Mouse (Mus musculus): ENCODE data around the gene 1700003F12Rik. TPM values are rescaled to one million over a fixed set of nuclear protein-coding genes. Genes with fewer than 3 reads are reported as not detected.

The 1700003F12Rik gene
- polyA plus RNA-seq, 1 experiment from 2014 or later, result 0.50 TPM

DNA sequence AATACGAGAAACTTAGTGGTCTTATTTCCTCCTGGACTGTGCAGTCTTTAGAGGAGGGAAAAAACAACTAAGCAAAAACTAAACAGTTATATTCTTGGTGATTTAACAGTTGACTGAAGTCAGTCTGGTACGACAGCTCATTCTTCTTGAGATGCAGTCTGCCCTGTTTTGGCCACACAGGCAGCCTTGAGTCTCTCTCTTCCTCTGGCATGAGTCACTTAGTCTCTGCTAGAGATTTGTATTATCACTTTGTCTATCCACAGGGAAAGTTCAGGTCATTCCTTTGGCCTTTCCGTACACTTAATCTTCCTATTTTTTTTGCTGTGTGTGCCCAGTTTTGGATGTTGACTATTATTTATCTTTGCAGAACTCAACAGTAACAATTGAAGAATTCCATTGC is 36.7 kb upstream of the 1700003F12Rik start:
- H3K4me2 ChIP-seq (ENCODE audit: low read length), result no peak overlapping the region
- H3K4me3 ChIP-seq (ENCODE audit: control insufficient read depth in 1 of 2, insufficient read depth in 1 of 2, low read depth in 1 of 2, low read length in 2 of 2), result no peak overlapping the region
- no peak overlapping the region for H3K9ac ChIP-seq (ENCODE audit: low read length)
- ATAC-seq (ENCODE audit: insufficient number of reproducible peaks, insufficient read depth, low FRiP score, low read depth), result no peak
- H3K36me3 ChIP-seq (ENCODE audit: control insufficient read depth, insufficient read depth, low read length), result peaks cover 72% of the 10 kb centered on the region
- H3K9me3 ChIP-seq (ENCODE audit: control insufficient read depth, low read length), result no peaks in the 10 kb centered on the region
- peaks cover 0 to 4% of the 10 kb centered on the region in 2 experiments; a peak in 2 of 4 replicates for H3K4me1 ChIP-seq (ENCODE audit: control insufficient read depth in 2 of 2, insufficient read depth in 2 of 2, low read length in 2 of 2)
- no peaks in the 10 kb centered on the region for H3K27me3 ChIP-seq (ENCODE audit: control insufficient read depth, insufficient read depth, low read length)
- 82% methylated on average over 3 of the region's 3 CpGs for WGBS
- H3K27ac ChIP-seq (replicated peaks in 1 of 2; ENCODE audit: control insufficient read depth in 1 of 2, insufficient read depth in 1 of 2, low read depth in 2 of 2, low read length in 2 of 2), result no peak overlapping the region

DNA sequence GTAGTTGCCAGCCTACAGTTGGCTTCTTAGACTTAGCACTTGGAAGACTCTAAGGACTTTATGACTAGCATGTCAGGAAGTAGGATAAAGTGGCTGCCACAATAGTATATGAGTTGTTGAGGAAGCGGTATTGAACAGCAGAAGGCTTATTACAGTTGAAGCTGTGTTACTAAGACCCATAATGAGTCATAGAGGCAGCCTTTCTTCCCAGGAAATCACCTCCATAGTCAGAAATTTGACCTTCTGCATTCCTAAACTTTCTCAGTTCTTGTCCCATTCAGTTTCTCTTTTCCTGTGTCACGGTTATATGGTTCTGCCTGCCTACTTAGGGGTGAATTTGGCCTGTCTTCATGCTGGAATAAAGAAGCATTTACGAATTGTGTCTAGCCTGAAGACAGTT is 29.9 kb upstream of the 1700003F12Rik start:
- H3K4me3 ChIP-seq (ENCODE audit: control insufficient read depth in 1 of 2, insufficient read depth in 1 of 2, low read depth in 1 of 2, low read length in 2 of 2), result no peak overlapping the region
- no peaks in the 10 kb centered on the region for H3K27me3 ChIP-seq (ENCODE audit: control insufficient read depth, insufficient read depth, low read length)
- H3K4me1 ChIP-seq (ENCODE audit: control insufficient read depth in 2 of 2, insufficient read depth in 2 of 2, low read length in 2 of 2), result no peaks in the 10 kb centered on the region
- no peak for ATAC-seq (ENCODE audit: insufficient number of reproducible peaks, insufficient read depth, low FRiP score, low read depth)
- no peak overlapping the region for H3K9ac ChIP-seq (ENCODE audit: low read length)
- H3K9me3 ChIP-seq (ENCODE audit: control insufficient read depth, low read length), result no peaks in the 10 kb centered on the region
- H3K4me2 ChIP-seq (ENCODE audit: low read length), result no peak overlapping the region
- WGBS, result 87% methylated on average over 3 of the region's 3 CpGs
- H3K36me3 ChIP-seq (ENCODE audit: control insufficient read depth, insufficient read depth, low read length), result peaks cover 69% of the 10 kb centered on the region
- no peak overlapping the region for H3K27ac ChIP-seq (replicated peaks in 1 of 2; ENCODE audit: control insufficient read depth in 1 of 2, insufficient read depth in 1 of 2, low read depth in 2 of 2, low read length in 2 of 2)

DNA sequence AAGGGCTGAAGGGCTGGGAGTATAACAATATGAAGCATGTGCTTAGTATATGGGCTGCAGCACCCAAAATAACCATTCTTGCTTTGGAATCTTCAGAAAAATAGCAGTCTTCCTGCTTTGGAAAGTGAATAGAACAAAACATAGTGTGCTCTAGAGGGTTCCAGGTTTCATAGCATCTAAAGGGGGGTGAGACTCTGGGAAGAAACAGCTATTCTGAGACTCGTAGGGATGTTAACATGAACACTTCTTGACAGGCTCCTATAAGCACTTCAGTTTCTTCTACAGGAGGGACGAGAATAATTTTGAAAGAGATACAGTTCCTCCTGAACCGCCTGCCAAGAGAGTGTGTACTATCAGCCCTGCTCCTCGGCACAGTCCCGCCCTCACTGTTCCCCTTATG is 29.5 kb upstream of the 1700003F12Rik start:
- WGBS, result 69% methylated on average over 5 of the region's 5 CpGs
- no peak for ATAC-seq (ENCODE audit: insufficient number of reproducible peaks, insufficient read depth, low FRiP score, low read depth)

DNA sequence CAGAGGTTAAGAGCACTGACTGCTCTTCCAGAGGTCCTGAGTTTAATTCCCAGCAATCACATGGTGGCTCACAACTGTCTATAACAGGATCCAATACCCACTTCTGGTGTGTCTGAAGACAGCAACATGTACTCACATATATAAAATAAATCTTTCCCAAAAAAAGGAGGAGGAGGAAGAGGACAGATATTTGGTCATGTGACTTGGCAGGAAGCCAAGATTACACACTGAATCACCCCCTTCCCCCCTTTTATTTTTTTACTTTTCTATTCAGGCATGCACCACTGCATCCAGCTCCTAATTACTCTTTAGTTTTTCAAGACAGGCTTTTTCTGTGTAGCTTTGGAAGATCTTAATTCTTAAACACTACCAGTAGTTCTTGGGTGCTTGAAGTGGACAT is 25.4 kb upstream of the 1700003F12Rik start:
- no peak for ATAC-seq (ENCODE audit: insufficient number of reproducible peaks, insufficient read depth, low FRiP score, low read depth)
- no peak overlapping the region for H3K4me3 ChIP-seq (ENCODE audit: control insufficient read depth in 1 of 2, insufficient read depth in 1 of 2, low read depth in 1 of 2, low read length in 2 of 2)
- H3K9ac ChIP-seq (ENCODE audit: low read length), result no peak overlapping the region
- H3K4me2 ChIP-seq (ENCODE audit: low read length), result no peak overlapping the region
- H3K27ac ChIP-seq (replicated peaks in 1 of 2; ENCODE audit: control insufficient read depth in 1 of 2, insufficient read depth in 1 of 2, low read depth in 2 of 2, low read length in 2 of 2), result no peak overlapping the region
- no peaks in the 10 kb centered on the region for H3K9me3 ChIP-seq (ENCODE audit: control insufficient read depth, low read length)
- H3K36me3 ChIP-seq (ENCODE audit: control insufficient read depth, insufficient read depth, low read length), result peaks cover 82% of the 10 kb centered on the region
- H3K27me3 ChIP-seq (ENCODE audit: control insufficient read depth, insufficient read depth, low read length), result no peaks in the 10 kb centered on the region
- no peaks in the 10 kb centered on the region for H3K4me1 ChIP-seq (ENCODE audit: control insufficient read depth in 2 of 2, insufficient read depth in 2 of 2, low read length in 2 of 2)

More for the DNA sequence above, 29.5 kb upstream of the 1700003F12Rik start:
- Histone ChIP-seq H3K27me3 (ENCODE audit: control insufficient read depth, insufficient read depth, low read length) (no peaks in the 10 kb centered on the region), H3K4me1 (ENCODE audit: control insufficient read depth in 2 of 2, insufficient read depth in 2 of 2, low read length in 2 of 2) (no peaks in the 10 kb centered on the region), H3K9ac (ENCODE audit: low read length) (no peak overlapping the region), H3K4me2 (ENCODE audit: low read length) (no peak overlapping the region), H3K36me3 (ENCODE audit: control insufficient read depth, insufficient read depth, low read length) (peaks cover 69% of the 10 kb centered on the region), H3K9me3 (ENCODE audit: control insufficient read depth, low read length) (no peaks in the 10 kb centered on the region), H3K27ac (replicated peaks in 1 of 2; ENCODE audit: control insufficient read depth in 1 of 2, insufficient read depth in 1 of 2, low read depth in 2 of 2, low read length in 2 of 2) (no peak overlapping the region), H3K4me3 (ENCODE audit: control insufficient read depth in 1 of 2, insufficient read depth in 1 of 2, low read depth in 1 of 2, low read length in 2 of 2) (no peak overlapping the region)

DNA sequence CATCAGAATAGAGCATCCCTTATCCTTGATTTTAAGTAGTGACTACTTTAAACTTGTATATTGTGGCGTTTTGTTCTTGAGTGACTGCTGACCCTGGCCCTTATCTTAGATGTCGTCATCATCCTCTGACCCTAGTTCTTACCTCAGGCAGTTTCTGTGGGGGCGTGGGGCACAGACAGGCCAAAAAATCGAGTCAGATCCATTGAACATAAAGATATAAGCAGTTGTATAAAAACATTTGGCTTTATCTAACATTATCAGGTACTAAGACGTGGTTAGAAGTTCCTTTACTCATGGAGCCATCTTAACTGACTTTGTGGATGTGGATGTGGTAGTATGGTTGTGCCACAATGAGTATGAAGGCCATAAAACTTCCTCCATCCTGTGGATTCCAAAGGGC is 24.6 kb upstream of the 1700003F12Rik start:
- no peak for ATAC-seq (ENCODE audit: insufficient number of reproducible peaks, insufficient read depth, low FRiP score, low read depth)
- no peak overlapping the region for H3K4me2 ChIP-seq (ENCODE audit: low read length)
- WGBS, result 78% methylated on average over 5 of the region's 5 CpGs
- peaks cover 79% of the 10 kb centered on the region for H3K36me3 ChIP-seq (ENCODE audit: control insufficient read depth, insufficient read depth, low read length)
- H3K27ac ChIP-seq (replicated peaks in 1 of 2; ENCODE audit: control insufficient read depth in 1 of 2, insufficient read depth in 1 of 2, low read depth in 2 of 2, low read length in 2 of 2), result no peak overlapping the region
- no peaks in the 10 kb centered on the region for H3K9me3 ChIP-seq (ENCODE audit: control insufficient read depth, low read length)
- no peak overlapping the region for H3K4me3 ChIP-seq (ENCODE audit: control insufficient read depth in 1 of 2, insufficient read depth in 1 of 2, low read depth in 1 of 2, low read length in 2 of 2)
- H3K9ac ChIP-seq (ENCODE audit: low read length), result no peak overlapping the region
- no peaks in the 10 kb centered on the region for H3K4me1 ChIP-seq (ENCODE audit: control insufficient read depth in 2 of 2, insufficient read depth in 2 of 2, low read length in 2 of 2)
- H3K27me3 ChIP-seq (ENCODE audit: control insufficient read depth, insufficient read depth, low read length), result no peaks in the 10 kb centered on the region

DNA sequence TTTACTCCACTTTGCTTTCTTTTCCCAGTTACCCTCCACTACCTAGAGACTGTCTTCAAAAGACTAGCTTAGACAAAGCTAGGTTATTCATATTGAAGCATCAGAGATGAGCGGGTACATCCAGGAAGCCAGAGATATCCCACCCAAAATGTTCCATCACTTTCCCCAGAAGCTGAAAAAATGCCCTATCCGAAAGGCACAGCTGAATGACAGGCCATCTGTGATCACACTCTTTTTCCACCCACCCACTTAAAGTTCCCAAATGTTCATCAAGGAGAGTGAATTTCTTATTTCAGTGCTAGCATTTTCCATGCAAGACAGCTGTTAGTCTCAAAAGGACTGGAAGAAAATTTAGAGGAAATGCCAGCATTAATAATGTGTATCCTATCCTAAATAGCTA is 21.6 kb upstream of the 1700003F12Rik start:
- no peak overlapping the region for H3K27ac ChIP-seq (replicated peaks in 1 of 2; ENCODE audit: control insufficient read depth in 1 of 2, insufficient read depth in 1 of 2, low read depth in 2 of 2, low read length in 2 of 2)
- no peaks in the 10 kb centered on the region for H3K4me1 ChIP-seq (ENCODE audit: control insufficient read depth in 2 of 2, insufficient read depth in 2 of 2, low read length in 2 of 2)
- WGBS, result 88% methylated on average over 2 of the region's 2 CpGs
- H3K36me3 ChIP-seq (ENCODE audit: control insufficient read depth, insufficient read depth, low read length), result peaks cover 82% of the 10 kb centered on the region
- no peak for ATAC-seq (ENCODE audit: insufficient number of reproducible peaks, insufficient read depth, low FRiP score, low read depth)
- H3K4me2 ChIP-seq (ENCODE audit: low read length), result no peak overlapping the region
- no peaks in the 10 kb centered on the region for H3K9me3 ChIP-seq (ENCODE audit: control insufficient read depth, low read length)
- no peak overlapping the region for H3K4me3 ChIP-seq (ENCODE audit: control insufficient read depth in 1 of 2, insufficient read depth in 1 of 2, low read depth in 1 of 2, low read length in 2 of 2)
- no peak overlapping the region for H3K9ac ChIP-seq (ENCODE audit: low read length)
- no peaks in the 10 kb centered on the region for H3K27me3 ChIP-seq (ENCODE audit: control insufficient read depth, insufficient read depth, low read length)

DNA sequence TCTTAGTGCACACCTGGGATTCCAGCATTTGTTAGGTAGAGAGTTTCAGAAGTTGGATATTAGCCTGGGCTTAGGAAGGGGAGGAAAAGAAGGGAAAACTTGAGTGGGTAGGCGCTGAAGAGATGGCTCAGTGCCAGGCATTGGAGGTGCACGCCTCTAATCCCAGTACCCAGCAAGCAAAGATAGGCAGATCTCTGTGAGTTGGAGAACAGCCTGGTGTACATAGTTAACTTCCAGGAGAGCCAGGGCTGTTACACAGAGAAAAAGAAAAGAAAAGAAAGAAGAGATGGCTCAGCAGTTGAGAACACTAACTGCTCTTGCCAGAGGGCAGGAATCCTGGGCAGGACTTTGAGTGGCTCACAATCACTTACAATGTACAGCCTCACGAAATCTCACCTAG is 20.4 kb upstream of the 1700003F12Rik start:
- Histone ChIP-seq H3K4me3 (ENCODE audit: control insufficient read depth in 1 of 2, insufficient read depth in 1 of 2, low read depth in 1 of 2, low read length in 2 of 2) (no peak overlapping the region), H3K27ac (replicated peaks in 1 of 2; ENCODE audit: control insufficient read depth in 1 of 2, insufficient read depth in 1 of 2, low read depth in 2 of 2, low read length in 2 of 2) (no peak overlapping the region), H3K36me3 (ENCODE audit: control insufficient read depth, insufficient read depth, low read length) (peaks cover 86% of the 10 kb centered on the region), H3K27me3 (ENCODE audit: control insufficient read depth, insufficient read depth, low read length) (no peaks in the 10 kb centered on the region), H3K9me3 (ENCODE audit: control insufficient read depth, low read length) (no peaks in the 10 kb centered on the region), H3K9ac (ENCODE audit: low read length) (no peak overlapping the region), H3K4me2 (ENCODE audit: low read length) (no peak overlapping the region), H3K4me1 (ENCODE audit: control insufficient read depth in 2 of 2, insufficient read depth in 2 of 2, low read length in 2 of 2) (no peaks in the 10 kb centered on the region)
- no peak for ATAC-seq (ENCODE audit: insufficient number of reproducible peaks, insufficient read depth, low FRiP score, low read depth)
- 57% methylated on average over 3 of the region's 3 CpGs for WGBS

DNA sequence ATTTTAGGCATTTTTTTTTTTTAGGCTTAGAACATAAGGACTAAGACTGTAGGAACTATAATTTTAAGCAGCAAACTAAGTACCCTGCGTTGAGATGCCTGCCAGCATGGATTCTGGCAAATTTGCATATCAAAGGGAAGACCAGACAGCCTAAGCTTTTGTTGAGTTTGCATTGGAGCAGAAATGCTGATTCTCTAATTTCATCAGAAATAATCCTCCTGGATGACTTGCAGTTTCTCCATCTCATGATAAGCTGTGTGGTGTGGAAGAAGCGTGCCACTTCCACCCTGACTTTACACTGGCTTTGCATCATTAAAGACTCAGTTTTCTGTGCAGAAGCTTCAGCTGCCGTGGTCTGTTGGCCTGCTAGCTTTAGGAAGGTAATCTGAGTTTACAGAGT is 14.0 kb upstream of the 1700003F12Rik start:
- Histone ChIP-seq H3K9me3 (ENCODE audit: control insufficient read depth, low read length) (no peaks in the 10 kb centered on the region), H3K27ac (replicated peaks in 1 of 2; ENCODE audit: control insufficient read depth in 1 of 2, insufficient read depth in 1 of 2, low read depth in 2 of 2, low read length in 2 of 2) (no peak overlapping the region), H3K4me3 (ENCODE audit: control insufficient read depth in 1 of 2, insufficient read depth in 1 of 2, low read depth in 1 of 2, low read length in 2 of 2) (no peak overlapping the region), H3K4me1 (ENCODE audit: control insufficient read depth in 2 of 2, insufficient read depth in 2 of 2, low read length in 2 of 2) (peaks cover 0 to 2% of the 10 kb centered on the region in 2 experiments; a peak in 1 of 4 replicates), H3K36me3 (ENCODE audit: control insufficient read depth, insufficient read depth, low read length) (peaks cover 93% of the 10 kb centered on the region), H3K9ac (ENCODE audit: low read length) (no peak overlapping the region), H3K4me2 (ENCODE audit: low read length) (no peak overlapping the region), H3K27me3 (ENCODE audit: control insufficient read depth, insufficient read depth, low read length) (no peaks in the 10 kb centered on the region)
- WGBS, result 61% methylated on average over 3 of the region's 3 CpGs
- ATAC-seq (ENCODE audit: insufficient number of reproducible peaks, insufficient read depth, low FRiP score, low read depth), result no peak
